Mouse (Mus musculus): ENCODE data around the gene Pip4k2c. TPM values are rescaled to one million over a fixed set of nuclear protein-coding genes. Genes with fewer than 3 reads are reported as not detected.

The Pip4k2c gene
- polyA plus RNA-seq, 1 experiment: 38.9 TPM

DNA sequence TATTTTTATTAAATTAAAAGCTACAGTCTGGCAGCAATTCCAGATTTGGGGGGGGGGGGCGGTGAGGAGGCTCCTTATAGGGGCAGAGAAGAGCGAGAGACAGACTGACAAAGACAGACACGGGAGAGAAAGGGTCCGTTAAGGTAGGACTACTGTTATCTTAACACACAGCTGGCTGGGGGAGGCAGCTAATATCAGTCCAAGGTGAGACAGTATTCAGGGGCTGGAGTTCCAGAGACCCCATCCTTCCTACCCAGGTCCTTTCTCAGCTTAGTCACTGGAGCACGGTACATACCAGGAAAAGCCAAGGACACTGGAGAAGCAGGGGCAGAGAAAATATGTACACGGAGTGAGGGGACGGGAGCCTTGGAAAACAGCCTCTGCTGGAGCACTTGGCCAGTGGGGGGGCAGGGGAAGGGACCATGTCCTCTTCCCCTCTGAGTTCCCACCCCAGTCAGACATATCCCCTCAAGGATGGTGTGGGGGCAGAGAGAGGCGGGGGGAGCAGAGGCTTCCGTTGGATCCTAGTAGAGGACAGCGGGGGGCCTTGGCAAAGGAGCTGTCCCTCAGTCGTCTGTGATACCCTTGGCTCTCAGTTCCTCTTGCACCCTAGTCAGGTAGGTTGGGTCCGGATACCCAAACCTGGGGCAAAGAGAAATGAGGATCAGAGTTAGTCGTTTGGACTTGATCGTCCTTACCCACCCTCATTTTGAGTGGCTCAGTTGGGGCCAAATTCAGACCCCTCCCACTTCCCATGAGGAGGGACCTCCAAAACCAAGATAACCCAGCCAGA lies 20.8 kb downstream of the Pip4k2c start:
- DNase-seq (ENCODE audit: low read depth, low spot score): no peak
- 77% methylated on average over 14 of the region's 14 CpGs for WGBS

DNA sequence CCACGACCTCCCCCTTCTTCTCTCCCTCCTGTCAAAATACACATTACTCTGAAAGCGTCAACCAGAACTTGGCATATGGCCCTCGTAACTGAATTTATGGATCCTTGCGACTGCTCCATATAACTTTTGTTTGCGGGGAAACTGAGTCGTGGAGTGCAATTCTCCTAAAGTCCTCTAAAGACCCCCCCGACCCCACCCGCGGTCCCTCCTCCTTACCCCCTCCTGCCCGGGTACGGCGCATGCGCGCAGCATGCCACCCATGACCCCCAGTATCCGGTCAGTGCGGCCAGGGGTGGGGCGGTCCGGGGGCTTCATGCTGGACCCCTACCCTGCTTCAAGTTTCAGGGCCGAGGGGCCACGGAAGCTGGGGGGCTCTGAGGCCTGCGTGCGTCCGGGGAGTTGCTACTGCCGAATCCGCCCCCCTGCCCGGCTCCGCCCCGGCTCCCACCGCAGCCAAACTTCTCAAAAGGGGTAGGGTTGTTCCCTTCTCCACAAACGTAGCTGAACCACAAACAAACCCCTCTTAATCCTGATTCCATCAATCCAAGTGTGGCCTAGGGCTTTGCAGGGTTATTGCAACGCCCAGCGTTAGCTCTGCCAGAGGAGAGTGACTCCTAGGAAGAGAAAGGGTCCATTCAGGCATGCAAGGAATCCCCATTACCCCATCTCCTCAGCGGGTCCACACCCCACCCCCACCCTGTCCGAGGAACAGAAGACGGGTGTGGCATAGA lies 21.6 kb downstream of the Pip4k2c start, which contains the start of gene Arhgef25:
TSS of gene Arhgef25 (minus strand) at position 433 of the 731 bp plus-strand sequence.
- no peak for DNase-seq (ENCODE audit: low read depth, low spot score)
- 15% methylated on average over 35 of the region's 35 CpGs for whole genome bisulfite sequencing

- 1% methylated on average over 26 of the region's 26 CpGs for WGBS
- no peak for DNase-seq (ENCODE audit: low read depth, low spot score)
Observed at GRCm38 (mm10) chr10:127189116-127189650, 22.2 kb downstream of the Pip4k2c start.

DNA sequence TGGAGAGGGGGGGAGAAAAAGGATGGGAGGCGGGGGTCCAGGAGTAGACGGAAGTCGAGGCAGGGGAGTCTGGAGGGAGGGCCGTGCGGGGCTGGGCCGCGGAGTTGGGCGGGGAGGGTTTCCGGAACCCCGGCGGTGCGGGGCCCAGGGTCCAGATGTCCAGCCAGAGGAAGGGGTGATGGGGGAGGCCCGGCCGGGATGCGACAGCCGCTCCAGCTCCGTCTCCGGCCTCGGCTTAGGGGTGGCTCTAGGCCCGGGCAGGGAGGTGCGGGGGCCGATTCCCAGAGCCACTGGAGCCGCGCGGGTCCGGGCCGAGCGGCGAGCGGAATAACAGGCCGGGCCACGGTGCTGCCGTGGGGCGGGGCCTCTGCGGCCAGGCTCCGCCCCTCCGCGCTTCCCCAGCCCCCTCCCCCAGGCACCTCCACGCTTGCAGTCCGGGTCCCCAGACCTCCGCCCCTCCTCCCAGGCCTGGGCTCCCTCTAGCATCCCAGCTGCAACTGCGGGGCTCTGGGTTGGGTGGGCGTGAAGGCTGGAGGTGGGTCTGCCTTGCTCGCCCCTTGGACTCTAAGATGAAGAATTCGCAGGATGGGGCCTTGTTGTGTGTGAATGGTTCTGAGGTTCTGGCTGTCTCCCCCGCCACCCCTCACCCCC lies 22.8 kb downstream of the Pip4k2c start:
- under 1% methylated on average over 45 of the region's 46 CpGs for WGBS

GRCm38 (mm10) chr10:127188079-127188453 lies 23.3 kb downstream of the Pip4k2c start:
- DNase-seq (ENCODE audit: low read depth, low spot score): no peak
- 4% methylated on average over 21 of the region's 21 CpGs for WGBS

More for the DNA sequence above, 22.8 kb downstream of the Pip4k2c start:
- no peak for DNase-seq (ENCODE audit: low read depth, low spot score)

- WGBS: 57% methylated on average over 10 of the region's 10 CpGs
- DNase-seq (ENCODE audit: low read depth, low spot score): no peak
Observed at GRCm38 (mm10) chr10:127187371-127188078, 23.9 kb downstream of the Pip4k2c start.

DNA sequence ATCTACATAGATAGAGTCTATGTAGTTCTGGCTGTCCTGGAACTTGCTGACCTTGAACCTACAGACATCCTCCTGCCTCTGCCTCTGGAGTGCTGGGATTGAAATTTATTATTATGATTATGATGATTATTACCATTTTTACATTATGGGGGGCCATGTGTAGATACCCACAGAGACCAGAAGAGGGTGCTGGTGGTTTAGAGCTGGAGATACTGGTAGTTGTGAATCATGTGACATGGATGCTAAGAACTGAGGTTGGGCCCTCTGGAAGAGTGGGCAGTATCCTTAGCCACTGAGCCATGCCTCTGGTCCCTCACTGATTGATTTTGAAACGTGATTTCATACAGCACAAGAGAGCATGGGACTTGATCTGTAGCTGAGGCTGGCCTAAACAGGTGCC lies 24.9 kb downstream of the Pip4k2c start:
- WGBS: 65% methylated on average over 1 of the region's 1 CpGs
- DNase-seq (ENCODE audit: low read depth, low spot score): no peak

GRCm38 (mm10) chr10:127185506-127185905 lies 25.9 kb downstream of the Pip4k2c start:
- DNase-seq (ENCODE audit: low read depth, low spot score): no peak
- 80% methylated on average over 15 of the region's 15 CpGs for WGBS

DNA sequence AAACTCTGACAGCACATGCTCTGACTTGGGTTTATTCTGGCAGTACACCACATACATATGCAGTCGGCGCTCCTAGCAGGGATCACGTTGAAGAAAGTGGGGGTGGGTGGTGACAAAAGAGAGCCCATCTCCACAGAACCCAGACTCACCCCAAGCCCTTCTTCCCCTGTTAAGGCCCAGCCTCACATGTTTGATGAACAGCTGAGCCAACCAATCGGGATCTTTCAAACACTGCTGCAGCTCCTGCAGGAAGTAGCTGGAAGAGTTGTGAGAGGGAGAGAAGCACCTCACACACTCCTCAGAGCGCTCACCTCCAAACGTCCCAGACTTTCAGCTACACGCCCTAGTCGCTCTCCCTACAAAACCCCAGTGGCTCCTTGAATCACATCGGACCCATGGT lies 26.3 kb downstream of the Pip4k2c start:
- 72% methylated on average over 9 of the region's 9 CpGs for WGBS
- no peak for DNase-seq (ENCODE audit: low read depth, low spot score)

DNA sequence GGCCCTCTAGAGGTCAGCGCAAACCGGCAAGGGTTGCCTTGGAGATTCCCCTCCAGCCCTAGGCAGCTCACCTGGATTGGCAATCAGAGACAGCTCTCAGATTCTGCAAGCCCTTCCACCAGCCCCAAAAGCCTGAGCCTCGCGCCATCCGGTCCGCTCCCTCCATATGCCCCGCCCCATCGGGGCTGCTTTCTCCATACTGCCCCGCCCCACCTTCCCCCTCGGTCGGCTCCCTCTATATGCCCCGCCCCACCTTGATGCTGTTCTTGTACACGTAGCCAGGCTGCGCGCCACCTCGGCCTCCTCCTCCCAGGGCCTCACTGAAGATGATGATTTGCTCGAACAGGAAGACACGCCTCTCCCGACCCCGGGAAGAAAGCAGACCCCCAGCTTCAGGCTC lies 27.6 kb downstream of the Pip4k2c start:
- DNase-seq (ENCODE audit: low read depth, low spot score): no peak
- 19% methylated on average over 20 of the region's 20 CpGs for WGBS

GRCm38 (mm10) chr10:127182624-127183023 lies 28.8 kb downstream of the Pip4k2c start:
- 88% methylated on average over 4 of the region's 4 CpGs for WGBS
- DNase-seq (ENCODE audit: low read depth, low spot score): no peak

DNA sequence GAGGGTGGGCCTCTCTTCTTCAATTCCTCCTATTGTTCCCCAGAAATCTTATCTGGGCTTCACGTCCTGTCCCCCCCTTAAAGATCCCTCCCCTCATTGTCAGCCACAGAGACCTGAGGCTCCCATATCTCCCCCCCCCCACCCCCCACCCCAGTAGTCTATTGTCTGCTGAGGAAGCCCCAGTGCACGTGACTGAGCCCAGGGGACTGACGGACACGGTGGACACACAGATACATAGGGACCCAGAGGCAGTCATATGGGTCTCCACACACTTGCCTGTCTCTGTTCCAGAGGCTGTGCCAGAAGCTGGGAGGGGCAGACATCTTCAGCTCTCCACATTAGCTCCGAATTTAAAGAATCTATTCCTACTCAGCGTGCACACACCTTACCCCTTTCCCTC lies 29.8 kb downstream of the Pip4k2c start:
- no peak for DNase-seq (ENCODE audit: low read depth, low spot score)
- WGBS: 60% methylated on average over 6 of the region's 6 CpGs

- no peak for DNase-seq (ENCODE audit: low read depth, low spot score)
- 45% methylated on average over 3 of the region's 3 CpGs for WGBS
Observed at GRCm38 (mm10) chr10:127180695-127181047, 30.7 kb downstream of the Pip4k2c start.

GRCm38 (mm10) chr10:127179871-127180694 lies 31.3 kb downstream of the Pip4k2c start, which contains the start of gene Slc26a10:
TSS of gene Slc26a10 (minus strand) at chr10:127180645.
- 4% methylated on average over 34 of the region's 34 CpGs for WGBS
- no peak for DNase-seq (ENCODE audit: low read depth, low spot score)

- DNase-seq (ENCODE audit: low read depth, low spot score): no peak
- WGBS: 7% methylated on average over 41 of the region's 41 CpGs
Observed at GRCm38 (mm10) chr10:127178286-127179027, 32.9 kb downstream of the Pip4k2c start.

DNA sequence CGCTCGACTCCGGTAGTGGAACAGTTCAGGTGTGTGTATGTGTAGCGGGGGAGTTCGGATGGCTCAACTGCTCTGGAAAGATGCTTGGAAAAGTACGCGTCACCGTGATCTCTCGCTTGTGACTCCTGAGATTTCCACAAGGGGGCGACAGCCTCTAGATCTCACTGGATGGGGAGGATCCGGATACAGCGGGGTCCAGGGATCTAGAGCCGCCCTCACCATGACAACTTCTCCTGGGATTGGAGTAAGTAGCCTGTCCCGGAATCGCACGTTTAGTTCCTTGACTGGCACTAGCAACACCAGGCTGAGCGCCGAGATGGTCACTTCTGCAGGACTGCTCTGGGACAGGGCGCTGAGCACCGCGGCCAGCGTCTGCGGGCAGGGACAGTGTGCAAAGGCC lies 33.7 kb downstream of the Pip4k2c start:
- WGBS: 1% methylated on average over 23 of the region's 23 CpGs
- DNase-seq (ENCODE audit: low read depth, low spot score): no peak

- DNase-seq (ENCODE audit: low read depth, low spot score): no peak
- 27% methylated on average over 9 of the region's 9 CpGs for WGBS
Observed at GRCm38 (mm10) chr10:127177235-127177634, 34.1 kb downstream of the Pip4k2c start.

GRCm38 (mm10) chr10:127176756-127177155 lies 34.6 kb downstream of the Pip4k2c start:
- DNase-seq (ENCODE audit: low read depth, low spot score): no peak
- 7% methylated on average over 7 of the region's 7 CpGs for WGBS
